Mouse (Mus musculus) left cerebral cortex, postnatal 25 days (tissue): ENCODE data around the gene Trp53rkb. TPM values are rescaled to one million over a fixed set of nuclear protein-coding genes. Genes with fewer than 3 reads are reported as not detected.
"Not testable (repeated sequence)": the region's sequence is repeated elsewhere in the genome, so short reads cannot be mapped to it uniquely, and the experiment has no call there.

Experiments used
- DNase-seq, 2 experiments: peaks; one replicate each; pipeline ENCODE4 v3.0.0; 2022; ENCODE audit warnings: low spot score in 2 of 2, mixed read lengths in 1 of 2
- intact Hi-C: fragments of 180-260 bp; cut with DNase I; formaldehyde crosslinking; loops from one replicate; pipeline ENCODE4 v1.15.1; 2025
- total RNA-seq, 2 experiments: library from RNA; stranded (reverse); gene quantifications; 2 replicates each; pipeline ENCODE4 v1.2.3; 2021

Gene Trp53rkb
- total RNA-seq, 2 experiments from 2014 or later = 7.2 to 7.7 TPM

DNA sequence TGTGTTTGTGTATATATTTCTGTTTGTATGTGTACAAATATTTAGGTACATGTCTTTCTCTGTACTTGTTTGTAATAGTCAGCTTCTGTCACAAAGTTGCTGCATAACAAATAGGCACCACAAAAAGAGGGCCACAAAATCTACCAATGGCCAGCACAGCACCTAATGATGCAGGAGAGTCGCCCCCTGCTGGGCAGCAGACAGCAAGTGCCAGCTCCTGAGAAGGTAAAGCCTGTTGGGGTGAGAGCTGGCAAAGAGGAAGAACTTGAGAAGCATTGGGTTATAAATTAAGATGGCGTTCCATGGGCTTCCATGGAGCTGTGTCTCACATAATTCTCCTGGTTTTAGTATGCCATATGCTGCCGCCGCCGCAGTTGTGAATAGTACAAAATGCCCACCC, 593 bp upstream of the Trp53rkb start:
- intact Hi-C loops = no loop called here
- DNase-seq = no peak

DNA sequence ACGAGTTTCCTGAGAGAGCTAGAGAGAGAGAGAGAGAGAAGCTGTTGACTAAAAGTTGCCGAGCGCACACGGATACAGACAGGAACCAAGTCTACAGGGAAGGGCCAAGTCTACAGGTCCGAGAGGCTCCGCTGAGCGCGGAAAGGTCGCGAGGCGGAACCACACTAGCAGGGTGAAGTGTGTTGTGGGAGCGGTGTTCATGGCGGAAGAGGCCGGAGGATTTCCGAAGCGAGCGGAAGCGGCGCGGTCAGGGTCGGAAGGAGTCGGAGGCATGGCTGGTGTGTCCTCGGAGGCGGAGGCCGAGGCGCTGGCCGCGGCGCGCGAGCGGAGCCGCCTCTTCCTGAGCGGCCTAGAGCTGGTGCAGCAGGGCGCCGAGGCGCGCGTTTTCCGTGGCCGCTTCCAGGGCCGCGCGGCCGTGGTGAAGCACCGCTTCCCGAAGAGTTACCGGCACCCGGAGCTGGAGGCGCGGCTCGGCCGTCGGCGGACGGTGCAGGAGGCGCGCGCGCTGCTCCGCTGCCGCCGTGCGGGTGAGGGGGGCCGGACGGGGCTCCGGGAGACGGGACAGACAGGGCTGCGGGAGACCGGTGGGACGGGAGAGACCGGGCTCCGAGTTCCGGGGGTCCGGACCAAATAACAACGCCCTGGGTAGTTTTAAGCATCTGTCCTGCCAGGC, 1.3 kb downstream of the Trp53rkb start:
- intact Hi-C loops = not testable (repeated sequence)

DNA sequence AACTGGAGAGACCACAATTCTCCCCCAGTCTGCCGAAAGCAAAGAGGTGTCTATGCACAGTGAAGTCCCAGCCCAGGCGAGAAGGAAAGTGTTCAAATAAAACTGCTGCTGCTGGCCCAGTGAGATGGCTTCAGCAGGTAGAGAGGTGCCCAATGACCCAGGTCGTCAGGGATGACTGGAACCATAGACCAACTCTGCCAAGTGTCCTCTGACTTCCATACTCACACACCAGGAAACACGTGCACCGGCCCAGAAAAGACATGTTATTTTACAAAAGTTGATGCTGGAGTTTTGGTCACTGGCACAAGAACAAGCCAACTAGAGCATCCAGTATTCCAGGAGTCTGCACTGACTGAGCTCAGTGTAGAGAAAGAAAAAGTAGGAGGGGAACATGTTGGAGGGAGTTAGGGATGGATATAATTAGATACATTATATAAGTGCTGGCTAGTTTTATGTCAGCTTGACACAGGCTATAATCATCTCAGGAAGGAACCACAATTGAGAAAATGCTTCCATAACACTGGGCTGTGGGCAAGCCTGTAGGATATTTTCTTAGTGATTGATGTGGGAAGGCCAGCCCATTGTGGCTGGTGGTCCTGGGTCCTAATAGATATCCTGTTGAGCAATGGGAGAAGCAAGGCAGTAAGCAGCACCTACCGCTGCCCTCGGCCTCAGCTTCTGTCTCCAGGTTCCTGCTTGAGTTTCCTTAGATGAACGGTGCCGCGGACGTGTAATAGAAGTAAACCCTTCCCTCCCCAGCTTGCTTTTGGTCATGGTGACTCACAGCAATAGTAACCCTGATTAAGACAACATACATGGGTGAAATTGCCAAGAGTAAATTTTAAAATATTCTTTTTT, 7.5 kb downstream of the Trp53rkb start:
- intact Hi-C loops = no loop called here

More for the DNA sequence above, 1.3 kb downstream of the Trp53rkb start:
- peak; percentile 79 to 88 for DNase-seq

DNA sequence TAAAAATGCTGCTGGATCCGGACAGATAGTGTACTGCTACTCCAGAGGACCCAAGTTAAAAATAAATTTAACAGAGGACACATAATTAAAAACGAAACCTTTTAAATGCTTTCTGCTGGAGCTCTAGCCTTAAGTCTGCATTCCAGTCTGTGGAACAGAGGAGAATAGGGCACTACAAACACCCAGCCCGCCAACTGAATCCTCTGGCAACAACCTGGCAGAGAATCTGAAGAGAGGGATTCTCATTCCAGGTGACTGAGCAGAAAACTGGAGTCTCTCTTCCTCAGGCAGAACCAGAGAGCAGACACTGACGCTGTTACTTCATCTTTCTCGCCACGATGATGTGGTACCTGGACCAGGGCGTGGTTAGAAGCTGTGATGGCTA, 8.1 kb downstream of the Trp53rkb start:
- peak in 1 of 2 experiments; percentile 56 for DNase-seq
- intact Hi-C loops = no loop called here

More for the DNA sequence above, 7.5 kb downstream of the Trp53rkb start:
- peak in 1 of 2 experiments; percentile 82 for DNase-seq

DNA sequence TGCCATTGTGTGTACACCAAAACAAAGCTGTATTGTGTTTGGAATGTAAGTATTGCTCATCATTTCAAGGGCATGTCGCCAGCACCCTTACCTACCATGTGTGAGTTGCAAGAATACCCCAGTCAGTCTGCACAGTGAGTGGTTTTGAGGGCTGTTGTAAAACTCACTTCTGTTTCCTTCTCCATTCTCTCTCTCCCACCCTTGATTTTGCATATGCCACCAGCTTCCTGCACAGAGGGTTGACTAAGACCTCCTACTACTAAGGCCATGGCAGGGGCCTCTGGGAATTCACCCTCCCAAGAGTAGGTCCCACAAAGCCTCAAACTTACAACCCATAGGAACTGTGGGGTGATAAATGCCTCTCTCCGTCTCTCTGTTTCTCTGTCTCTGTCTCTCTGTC, 9.1 kb downstream of the Trp53rkb start:
- no peak for DNase-seq
- intact Hi-C loops = no loop called here

DNA sequence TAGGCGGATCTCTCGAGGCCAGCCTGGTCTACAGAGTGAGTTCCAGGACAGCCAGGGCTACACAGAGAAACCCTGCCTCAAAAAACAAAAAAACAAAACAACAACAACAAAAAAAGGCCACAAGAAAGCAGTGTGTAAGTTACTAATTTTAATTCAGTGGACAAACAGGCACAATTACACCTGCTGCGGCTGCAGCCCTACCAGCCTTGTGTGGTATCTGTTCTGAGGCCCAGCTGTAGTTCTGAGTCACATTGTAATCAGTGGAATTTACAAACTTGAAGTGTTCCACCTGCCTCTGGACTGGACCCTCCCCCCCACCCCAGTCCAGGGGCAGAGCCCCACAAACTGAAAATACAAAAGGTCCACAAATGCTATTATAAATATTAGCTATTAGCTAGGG, 11.0 kb downstream of the Trp53rkb start:
- DNase-seq = no peak
- intact Hi-C loops = no loop called here

DNA sequence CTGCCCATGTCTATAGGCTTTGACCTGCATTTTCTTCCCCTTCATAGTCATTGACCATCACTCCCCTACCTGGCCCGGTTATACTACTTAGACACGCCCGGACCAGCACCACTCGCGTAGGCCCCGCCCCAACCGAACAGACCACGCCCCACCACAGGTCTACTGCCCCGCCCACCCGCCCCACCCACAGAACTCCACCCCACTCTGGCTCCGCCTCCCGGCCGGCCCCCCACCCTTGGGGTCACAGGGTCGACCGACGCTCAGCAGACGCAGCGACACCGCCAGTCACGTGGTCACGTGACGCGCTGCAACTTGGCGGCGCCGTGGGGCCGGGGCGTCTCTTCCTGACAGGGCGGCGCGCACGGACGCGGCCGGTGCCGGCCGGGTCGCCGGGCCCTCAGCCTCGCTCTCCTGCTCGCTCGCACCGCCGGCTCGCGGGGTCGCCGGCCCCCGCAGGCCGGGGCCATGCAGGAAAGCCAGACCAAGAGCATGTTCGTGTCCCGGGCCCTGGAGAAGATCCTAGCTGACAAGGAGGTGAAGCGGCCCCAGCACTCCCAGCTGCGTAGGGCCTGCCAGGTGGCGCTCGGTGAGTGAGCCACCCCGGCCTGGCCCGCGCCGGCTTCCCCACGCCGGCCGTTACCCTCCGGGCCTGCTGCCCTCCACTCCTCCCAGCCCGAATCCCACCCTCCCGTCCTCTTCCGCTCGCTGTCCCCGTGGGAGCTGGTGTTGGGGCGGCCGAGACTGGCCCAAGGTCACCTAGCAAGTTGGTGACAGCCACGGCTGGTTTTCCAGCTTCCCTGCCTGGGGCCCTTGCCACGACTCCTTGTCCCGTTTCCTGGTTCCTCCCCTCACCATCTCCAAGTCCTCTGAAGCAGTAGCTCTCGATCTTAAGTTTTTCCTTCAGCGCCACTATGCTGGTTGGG, 13.2 kb downstream of the Trp53rkb start, which contains the start of gene Arfgef2:
TSS of gene Arfgef2 (plus strand) at position 339 of the 923 bp plus-strand sequence.
- peak; percentile 90 for DNase-seq
- intact Hi-C loops = no loop called here

DNA sequence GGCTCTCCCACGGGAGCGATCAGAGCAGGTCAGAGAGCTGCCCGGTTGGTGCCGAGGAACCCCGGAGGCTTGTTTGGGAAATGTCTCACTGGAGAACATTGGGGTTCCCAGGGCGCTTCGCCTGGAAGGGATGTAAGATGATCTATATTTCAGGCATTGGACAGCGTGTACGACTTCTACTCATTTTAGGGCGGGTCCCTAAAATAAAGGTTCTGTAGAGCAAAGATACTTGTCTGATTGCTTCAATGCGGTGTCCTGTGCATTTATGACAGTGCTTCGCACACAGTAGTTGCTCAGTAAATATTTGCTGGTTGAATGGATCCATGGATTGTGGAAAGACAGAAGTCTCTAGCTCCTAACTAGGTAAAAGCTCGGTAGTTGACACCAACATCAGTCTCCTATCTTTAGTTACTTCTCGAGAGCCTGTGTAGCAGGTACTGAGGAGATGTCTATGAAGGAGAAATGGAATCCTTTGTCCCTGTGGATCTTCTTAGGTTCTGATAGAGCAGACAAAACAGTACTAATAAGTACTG, 13.9 kb downstream of the Trp53rkb start:
- DNase-seq = no peak
- intact Hi-C loops = no loop called here

DNA sequence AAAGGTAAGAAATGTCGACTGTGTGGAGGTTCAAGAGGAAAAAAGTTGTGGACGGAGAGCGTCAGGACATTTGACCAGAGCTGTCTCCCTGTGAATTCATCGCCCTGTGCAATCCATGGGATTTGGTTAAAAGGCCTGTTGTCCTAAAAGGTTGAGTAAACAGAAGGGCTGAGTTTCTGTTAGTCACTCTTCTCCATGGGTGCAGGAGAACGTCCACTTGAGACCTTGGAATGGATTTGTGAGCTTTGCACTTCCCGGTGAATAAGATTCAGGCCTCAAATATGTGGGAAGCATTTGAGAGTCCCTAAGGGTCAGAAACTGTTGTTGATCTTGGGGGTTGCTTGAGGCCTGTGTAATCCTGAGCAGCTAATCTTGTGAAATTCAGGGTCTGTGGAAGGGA, 14.5 kb downstream of the Trp53rkb start:
- no peak for DNase-seq
- intact Hi-C loops = no loop called here

DNA sequence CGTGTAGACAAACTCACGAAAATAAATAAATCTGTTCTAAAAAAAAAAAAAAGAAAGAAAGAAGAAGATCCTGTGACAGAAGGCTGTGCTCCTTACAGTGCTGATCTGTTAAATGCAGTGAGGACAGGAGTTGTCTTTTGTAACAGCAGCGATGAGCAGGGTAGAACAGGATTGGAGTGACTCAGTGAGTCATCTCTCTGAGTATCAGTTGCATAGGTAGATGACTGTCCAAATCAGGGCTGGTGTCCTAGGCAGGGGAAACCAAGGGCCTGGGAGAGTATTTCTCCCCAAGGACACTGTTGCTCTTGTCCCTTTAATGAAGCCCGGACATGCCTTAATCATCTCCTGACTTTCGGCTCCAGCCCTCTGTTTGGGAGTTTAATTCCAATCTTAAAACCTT, 17.2 kb downstream of the Trp53rkb start:
- intact Hi-C loops = no loop called here
- no peak for DNase-seq

DNA sequence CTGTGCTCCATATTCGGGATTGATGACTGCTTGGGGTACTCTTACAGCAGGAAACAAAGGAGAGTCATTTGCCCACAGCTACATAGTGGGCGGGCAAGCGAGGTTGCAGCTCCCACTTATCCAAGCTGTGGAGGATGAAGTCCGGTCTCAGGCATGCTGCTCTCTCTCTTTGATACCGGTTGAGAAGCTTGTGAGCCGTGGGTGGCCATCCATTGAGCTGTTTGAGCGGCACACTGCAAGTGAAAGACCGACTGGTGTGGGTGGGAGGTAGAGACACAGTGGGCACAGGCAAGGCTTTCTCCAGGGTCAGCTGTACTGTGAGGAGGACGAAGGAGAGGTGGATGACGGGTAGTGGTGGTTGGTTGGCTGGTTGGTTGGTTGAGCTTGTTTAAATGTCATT, 18.5 kb downstream of the Trp53rkb start:
- DNase-seq = peak in 1 of 2 experiments; percentile 74
- intact Hi-C loops = no loop called here

DNA sequence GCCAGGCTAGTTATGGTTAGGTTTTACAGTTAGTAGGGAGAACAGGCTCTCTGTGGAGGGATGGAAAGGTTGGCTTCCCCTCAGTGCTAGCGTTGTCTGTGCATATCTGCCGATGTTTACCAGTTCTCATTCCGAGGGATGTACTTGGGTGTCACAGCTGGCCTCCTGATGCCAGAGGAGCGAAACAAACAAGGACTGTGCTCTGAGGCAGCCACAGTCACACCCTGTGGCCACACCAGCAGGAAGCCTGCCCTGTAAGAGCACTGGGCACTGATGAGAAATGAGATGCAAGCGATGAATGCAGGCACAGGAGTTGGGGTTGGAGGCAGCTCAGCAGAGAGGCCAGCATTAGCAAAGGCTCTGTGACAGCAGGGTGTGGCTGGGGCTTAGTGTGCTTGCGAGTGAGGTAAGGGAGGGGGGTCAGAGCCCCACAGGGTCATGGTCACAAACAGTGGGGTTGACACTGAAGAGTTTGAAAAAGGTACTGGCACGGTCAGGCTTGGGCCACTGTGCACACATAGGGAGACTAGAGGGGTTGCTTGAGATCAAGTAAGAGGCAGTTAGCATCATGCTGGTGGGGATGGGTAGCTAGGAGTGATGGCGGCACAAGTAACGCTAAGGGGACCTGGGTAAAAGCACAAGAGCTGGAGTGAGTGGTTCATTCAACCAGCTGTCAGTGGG, 26.3 kb downstream of the Trp53rkb start:
- no peak for DNase-seq
- intact Hi-C loops = no loop called here

DNA sequence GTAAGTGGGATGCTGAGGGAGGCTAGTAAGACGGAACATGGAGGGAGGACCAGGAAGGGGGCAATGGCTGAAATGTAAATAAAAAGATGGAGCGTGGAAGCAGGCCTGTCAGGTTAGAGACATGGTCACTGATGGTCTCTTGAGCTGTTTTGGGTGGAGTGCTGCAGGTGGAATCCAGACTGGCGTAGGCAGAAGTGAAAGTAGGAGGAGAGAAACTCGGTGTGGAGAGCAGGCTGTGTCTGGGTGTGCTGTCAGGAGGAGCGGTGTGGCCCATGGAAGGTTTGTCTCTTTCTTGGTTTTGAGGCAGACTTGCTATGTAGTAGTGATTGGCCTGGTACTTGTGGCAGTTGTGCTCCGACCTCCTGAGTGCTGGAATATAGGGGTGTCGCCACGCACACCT, 27.5 kb downstream of the Trp53rkb start:
- DNase-seq = peak in 1 of 2 experiments; percentile 50
- intact Hi-C loops = no loop called here

DNA sequence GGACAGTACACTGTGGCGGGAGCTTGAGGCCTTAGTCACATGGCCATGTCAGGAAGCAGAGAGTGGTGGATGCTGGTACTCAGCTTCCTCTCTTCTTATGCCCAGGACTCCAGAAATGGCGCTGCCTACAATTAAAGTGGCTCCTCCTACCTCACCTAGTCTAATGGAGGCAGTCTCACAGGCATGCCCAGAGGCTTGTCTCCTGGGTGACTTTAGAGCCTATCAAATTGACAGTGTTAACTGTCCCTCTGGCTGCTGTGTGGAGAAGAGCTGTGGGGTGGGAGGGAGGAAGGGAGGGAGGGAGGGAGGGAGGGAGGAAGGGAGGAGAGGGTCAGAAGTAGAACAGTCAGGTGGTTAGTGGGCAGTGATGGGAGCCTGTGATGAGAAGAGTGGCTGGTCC, 28.5 kb downstream of the Trp53rkb start:
- intact Hi-C loops = no loop called here
- no peak for DNase-seq

DNA sequence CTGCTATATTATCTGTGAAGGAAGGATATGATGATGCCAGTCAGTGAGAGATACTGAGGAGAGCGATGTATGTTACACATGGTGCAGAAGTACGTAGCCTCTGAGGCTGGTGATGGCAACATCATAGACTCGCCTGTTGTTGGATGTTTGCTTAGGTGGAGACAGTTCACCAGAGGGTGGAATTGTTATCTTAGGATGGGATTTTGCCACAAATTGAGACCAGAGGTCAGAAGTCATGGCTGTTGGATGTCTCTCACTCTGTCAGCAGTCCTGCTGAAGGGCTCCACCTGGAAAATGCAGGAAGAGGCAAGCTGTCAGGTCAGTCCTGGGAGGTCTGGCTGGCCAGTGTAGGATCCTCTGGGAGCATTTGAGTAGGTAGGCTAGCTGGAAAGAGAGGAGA, 29.1 kb downstream of the Trp53rkb start:
- intact Hi-C loops = no loop called here
- no peak for DNase-seq

DNA sequence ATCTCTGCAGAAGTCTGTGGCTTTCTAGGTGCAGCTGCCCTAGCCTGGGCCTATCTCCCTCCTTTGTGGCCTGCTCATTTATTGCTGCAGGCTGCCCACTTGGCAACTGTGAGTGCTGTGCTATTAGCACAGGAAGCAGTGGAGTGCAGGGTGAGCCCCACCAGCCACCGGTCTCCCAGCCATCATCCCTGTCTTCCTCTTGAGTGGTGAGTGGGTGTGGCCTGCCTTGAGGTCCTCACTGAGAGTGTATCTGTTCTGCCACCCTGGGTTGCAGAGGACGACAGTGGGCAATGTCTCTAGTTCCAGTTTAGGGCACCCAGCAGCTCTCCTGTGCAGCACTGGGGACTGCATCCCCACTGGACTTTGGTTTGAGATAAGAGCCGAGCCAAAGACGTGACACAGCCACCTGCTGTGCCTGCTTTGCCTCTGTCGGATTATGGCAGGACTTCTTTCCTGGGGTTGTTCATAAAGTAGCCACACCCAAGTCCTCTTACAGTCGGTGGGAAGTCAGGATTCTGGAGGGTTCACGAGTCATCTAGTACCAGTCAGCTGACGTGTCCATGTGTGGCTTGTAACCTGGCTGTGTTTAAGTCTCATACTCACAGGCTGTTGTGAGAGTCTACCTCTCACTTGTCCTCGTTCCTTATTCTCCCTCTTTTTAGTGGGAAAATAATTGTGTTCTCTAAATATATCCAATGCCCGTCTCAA, 29.9 kb downstream of the Trp53rkb start:
- DNase-seq = no peak
- intact Hi-C loops = no loop called here

DNA sequence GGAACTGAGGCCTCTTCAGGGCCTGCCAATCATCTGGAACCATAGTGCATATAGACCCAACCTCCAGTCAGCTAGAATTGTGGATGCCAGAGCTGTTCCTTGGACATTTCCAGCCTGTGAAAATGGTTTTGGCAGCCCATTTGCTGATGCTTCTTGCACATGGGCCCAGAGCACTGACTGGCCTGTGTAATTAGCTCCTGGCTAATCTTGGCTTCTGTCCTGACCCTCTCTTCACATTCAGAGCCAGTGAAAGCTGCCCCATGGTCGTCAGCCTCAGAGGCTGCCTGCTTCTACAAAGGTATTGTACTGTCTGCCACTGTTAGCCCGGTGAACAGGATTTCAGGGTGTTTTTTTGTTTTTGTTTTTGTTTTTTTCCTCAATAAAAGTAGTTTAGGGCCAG, 30.6 kb downstream of the Trp53rkb start:
- intact Hi-C loops = no loop called here

DNA sequence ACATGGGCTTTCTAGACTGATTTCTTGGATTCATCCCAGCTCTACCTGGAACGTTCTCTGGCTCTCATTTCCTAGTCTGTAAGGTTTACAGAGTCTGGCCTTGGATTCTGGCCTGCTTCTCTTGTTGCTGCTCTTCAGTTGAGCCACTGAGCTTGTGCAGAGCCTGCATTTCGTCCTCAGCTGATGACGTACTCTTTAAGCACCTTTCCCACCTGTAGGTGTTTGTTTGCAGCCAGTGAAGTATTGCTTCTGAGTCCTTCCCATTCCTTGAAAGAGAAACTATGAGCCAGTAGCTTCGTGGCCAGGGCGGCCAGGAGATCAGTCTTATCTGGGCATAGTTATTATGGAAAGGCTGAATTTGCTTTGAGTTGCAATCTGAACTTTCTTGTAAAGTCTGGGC, 32.1 kb downstream of the Trp53rkb start:
- intact Hi-C loops = no loop called here

More for the DNA sequence above, 30.6 kb downstream of the Trp53rkb start:
- no peak for DNase-seq

DNA sequence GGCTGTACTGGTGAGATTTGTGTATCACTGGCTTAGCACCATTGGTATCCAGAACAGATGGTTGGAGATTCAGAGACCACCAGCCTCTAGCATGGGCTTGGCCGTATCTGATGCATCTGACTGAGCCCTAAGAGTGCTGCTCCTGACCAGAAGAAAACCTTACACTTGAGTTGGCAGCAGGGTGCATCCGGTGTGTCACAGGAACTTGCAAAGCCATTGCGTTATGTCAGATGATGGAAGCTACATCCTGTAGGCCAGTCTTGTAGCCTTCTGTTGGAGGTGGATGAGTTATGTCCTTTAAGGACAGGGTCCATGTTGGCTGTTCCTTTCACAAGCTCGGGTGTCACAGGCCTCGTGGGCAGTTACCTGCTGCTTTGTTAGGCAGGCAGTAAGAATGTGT, 32.7 kb downstream of the Trp53rkb start:
- intact Hi-C loops = no loop called here
- DNase-seq = no peak

More for the DNA sequence above, 32.1 kb downstream of the Trp53rkb start:
- no peak for DNase-seq
